Mouse (Mus musculus) macrophage (primary cell): ENCODE measurements around the gene Zc2hc1c. TPM values are rescaled to one million over a fixed set of nuclear protein-coding genes. Genes with fewer than 3 reads are reported as not detected.
"Not testable (repeated sequence)": the region's sequence is repeated elsewhere in the genome, so short reads cannot be mapped to it uniquely, and the experiment has no call there.

Experiments used
- H3K27ac ChIP-seq: fragments of 350-480 bp; formaldehyde crosslinking; 2 replicates; pipeline ENCODE4 v1.9.0; 2021
- H3K36me3 ChIP-seq: fragments of 350-480 bp; formaldehyde crosslinking; 2 replicates; pipeline ENCODE4 v1.9.0; 2021; ENCODE audit errors: inconsistent target
- H3K4me3 ChIP-seq: fragments of 350-480 bp; formaldehyde crosslinking; 2 replicates; pipeline ENCODE4 v1.9.0; 2021; ENCODE audit errors: inconsistent target
- H3K79me2 ChIP-seq: fragments of 350-480 bp; formaldehyde crosslinking; 2 replicates; pipeline ENCODE4 v1.9.0; 2021; ENCODE audit errors: inconsistent target
- WGBS: methylation state at CpG from one replicate; pipeline ENCODE4 v1.1.7; 2026; ENCODE audit warnings: inconsistent platforms; ENCODE audit not compliant: missing documents; 5-methylcytosine and 5-hydroxymethylcytosine counted together
- polyA plus RNA-seq: library from polyadenylated mRNA; stranded (reverse); fragments of 250-400 nt; gene quantifications from 3 replicates; pipeline ENCODE4 v1.2.4, GENCODE M21; 2018; ENCODE audit warnings: inconsistent platforms

Zc2hc1c gene
- polyA plus RNA-seq, 1 experiment from 2014 or later = not detected

- Histone ChIP-seq H3K4me3 (no peak overlapping the region), H3K27ac (no peak overlapping the region), H3K36me3 (no peaks in the 10 kb centered on the region), H3K79me2 (no peaks in the 10 kb centered on the region)
- WGBS = 92% methylated on average over 5 of the region's 5 CpGs
These were observed 12.1 kb upstream of the Zc2hc1c start for GRCm38 (mm10) chr12:85276273-85276672.

GRCm38 (mm10) chr12:85278919-85279318 is 9.5 kb upstream of the Zc2hc1c start:
- H3K79me2 ChIP-seq = no peaks in the 10 kb centered on the region
- H3K4me3 ChIP-seq = no peak overlapping the region
- H3K36me3 ChIP-seq = no peaks in the 10 kb centered on the region
- 92% methylated on average over 9 of the region's 10 CpGs for WGBS
- no peak overlapping the region for H3K27ac ChIP-seq

DNA sequence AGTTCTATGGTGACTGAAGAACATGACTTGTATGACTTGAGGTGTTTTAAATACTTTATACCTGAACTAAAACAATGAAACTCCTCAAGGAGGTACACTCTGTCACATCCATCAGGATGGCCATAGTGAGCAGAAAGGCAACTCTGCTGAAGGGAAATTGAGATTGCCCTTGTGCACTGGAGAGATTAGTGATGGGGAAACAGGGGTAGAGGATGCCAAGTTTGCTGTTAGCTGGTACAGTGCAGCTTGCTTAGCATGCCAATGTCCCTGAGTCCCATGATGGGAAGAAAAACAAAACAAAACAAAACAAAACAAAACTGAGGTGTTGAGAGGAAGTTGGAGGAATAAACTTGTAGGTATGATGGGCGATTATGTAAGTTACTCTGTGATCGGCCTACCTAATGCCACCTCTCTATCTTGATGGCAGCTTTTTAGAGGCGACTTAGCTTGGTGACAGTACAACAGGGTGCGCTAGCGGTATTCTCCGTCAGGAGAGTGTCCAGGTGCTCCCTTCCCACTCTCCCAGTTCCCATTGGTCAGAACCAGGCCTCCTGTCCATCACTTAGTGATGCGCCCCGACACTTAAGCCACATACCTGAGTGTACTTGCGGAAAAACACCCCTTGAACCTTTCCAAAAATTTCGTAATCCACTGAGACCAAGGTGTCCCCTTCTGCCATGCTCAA is 8.9 kb upstream of the Zc2hc1c start:
- peak overlapping the region; percentile 96 for H3K4me3 ChIP-seq
- H3K79me2 ChIP-seq = no peaks in the 10 kb centered on the region
- peak overlapping the region; percentile 64 for H3K27ac ChIP-seq
- H3K36me3 ChIP-seq = no peaks in the 10 kb centered on the region
- 2% methylated on average over 10 of the region's 10 CpGs for WGBS

- under 1% methylated on average over 31 of the region's 31 CpGs for WGBS
- Histone ChIP-seq H3K27ac (peak overlapping the region; percentile 64), H3K36me3 (no peaks in the 10 kb centered on the region), H3K79me2 (no peaks in the 10 kb centered on the region), H3K4me3 (peak overlapping the region; percentile 96)
These were observed 8.1 kb upstream of the Zc2hc1c start for GRCm38 (mm10) chr12:85280105-85280844.

- Histone ChIP-seq H3K79me2 (no peaks in the 10 kb centered on the region), H3K36me3 (no peaks in the 10 kb centered on the region), H3K27ac (no peak overlapping the region), H3K4me3 (peak overlapping the region; percentile 96; the same call in 1 of the 2 replicates)
- WGBS = 82% methylated on average over 7 of the region's 12 CpGs
These were observed 7.3 kb upstream of the Zc2hc1c start for GRCm38 (mm10) chr12:85280845-85281651.

DNA sequence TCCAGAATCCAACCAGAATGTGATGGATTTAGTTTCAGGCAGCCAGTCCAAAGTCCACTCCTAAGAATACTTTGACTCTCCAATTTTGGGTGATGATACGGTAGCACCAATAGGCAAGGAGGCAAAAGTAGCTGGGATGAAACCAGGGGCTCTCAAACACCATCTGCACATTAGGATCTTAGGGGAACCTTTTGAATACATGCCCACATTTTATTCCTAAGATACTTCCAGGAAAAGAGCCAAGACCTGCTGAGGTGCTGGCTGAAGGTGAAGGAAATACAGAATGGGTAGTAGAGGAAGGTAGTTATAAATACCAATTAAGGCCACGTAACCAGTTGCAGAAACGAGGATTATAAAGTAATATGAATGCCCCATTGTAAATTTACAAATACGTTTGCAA is 6.6 kb upstream of the Zc2hc1c start:
- not testable (repeated sequence) for H3K36me3 ChIP-seq, H3K27ac ChIP-seq, H3K79me2 ChIP-seq, H3K4me3 ChIP-seq
- 100% methylated on average over 1 of the region's 4 CpGs for WGBS

- Histone ChIP-seq H3K79me2 (no peaks in the 10 kb centered on the region), H3K4me3 (no peak overlapping the region), H3K27ac (no peak overlapping the region), H3K36me3 (no peaks in the 10 kb centered on the region)
- WGBS = 24% methylated on average over 6 of the region's 8 CpGs
These were observed 4.1 kb upstream of the Zc2hc1c start for GRCm38 (mm10) chr12:85284331-85284730.

DNA sequence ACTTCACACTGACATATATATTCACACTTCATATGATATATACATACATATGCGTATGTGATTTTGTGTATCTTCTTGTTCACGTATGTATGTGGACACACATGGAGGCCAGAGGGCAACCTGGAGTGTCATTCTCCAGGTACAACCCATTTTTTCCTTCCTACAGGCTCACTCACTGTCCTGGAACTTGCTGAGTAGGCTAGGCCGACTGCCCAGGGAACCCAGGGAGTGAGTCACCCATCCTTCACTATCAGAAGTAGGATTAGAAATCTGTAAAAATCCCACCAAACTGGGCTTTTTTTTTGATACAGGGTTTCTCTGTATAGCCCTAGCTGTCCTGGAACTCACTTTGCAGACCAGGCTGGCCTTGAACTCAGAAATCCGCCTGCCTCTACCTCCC is 3.4 kb upstream of the Zc2hc1c start:
- Histone ChIP-seq H3K79me2 (no peaks in the 10 kb centered on the region), H3K4me3 (no peak overlapping the region), H3K27ac (no peak overlapping the region), H3K36me3 (no peaks in the 10 kb centered on the region)
- 90% methylated on average over 3 of the region's 4 CpGs for WGBS

- WGBS = 42% methylated on average over 5 of the region's 5 CpGs
- H3K79me2 ChIP-seq = no peaks in the 10 kb centered on the region
- H3K4me3 ChIP-seq = no peak overlapping the region
- H3K36me3 ChIP-seq = no peaks in the 10 kb centered on the region
- H3K27ac ChIP-seq = no peak overlapping the region
These were observed 1.4 kb upstream of the Zc2hc1c start for GRCm38 (mm10) chr12:85286941-85287340.

DNA sequence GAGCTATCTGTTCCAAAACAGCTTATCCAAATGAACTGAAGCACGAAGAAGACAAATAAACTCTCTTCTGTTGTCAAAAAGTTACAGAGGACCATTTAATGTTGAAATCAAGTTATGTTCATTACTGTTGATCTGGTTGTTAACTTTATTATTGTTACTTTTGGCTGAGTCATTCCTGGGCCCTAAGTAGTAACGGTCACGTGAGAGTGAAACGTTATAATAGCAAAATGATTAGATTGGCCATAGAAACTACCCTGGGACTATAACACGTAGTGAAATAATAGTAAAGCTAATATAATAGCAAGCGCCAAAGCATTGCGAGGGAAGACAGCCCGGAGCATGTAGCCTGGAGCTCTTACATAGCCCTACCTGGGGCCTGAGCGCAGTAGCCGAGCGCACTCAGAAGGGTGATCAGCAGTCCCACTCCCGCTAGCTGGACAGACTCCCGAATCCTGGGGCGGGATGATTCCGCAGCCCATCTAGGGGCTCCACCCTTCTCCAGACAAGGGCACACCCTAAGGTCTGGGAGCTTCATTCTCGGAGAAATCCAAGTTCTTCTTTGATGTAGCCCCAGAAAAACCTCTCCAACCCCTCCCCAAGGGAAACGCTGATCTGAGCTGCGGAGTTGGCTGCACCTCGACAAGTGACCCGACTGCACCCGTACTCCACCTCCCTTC is 444 bp upstream of the Zc2hc1c start, which contains the start of gene Acyp1:
Gene Acyp1 (minus strand): TSS at position 630 of the 677 bp plus-strand sequence.
- Histone ChIP-seq H3K27ac (no peak within 1 kb of the TSS), H3K79me2 (no peaks in the 10 kb centered on the region), H3K36me3 (no peaks in the 10 kb centered on the region), H3K4me3 (peak within 1 kb of the TSS; percentile 54)
- WGBS = 11% methylated on average over 17 of the region's 21 CpGs

DNA sequence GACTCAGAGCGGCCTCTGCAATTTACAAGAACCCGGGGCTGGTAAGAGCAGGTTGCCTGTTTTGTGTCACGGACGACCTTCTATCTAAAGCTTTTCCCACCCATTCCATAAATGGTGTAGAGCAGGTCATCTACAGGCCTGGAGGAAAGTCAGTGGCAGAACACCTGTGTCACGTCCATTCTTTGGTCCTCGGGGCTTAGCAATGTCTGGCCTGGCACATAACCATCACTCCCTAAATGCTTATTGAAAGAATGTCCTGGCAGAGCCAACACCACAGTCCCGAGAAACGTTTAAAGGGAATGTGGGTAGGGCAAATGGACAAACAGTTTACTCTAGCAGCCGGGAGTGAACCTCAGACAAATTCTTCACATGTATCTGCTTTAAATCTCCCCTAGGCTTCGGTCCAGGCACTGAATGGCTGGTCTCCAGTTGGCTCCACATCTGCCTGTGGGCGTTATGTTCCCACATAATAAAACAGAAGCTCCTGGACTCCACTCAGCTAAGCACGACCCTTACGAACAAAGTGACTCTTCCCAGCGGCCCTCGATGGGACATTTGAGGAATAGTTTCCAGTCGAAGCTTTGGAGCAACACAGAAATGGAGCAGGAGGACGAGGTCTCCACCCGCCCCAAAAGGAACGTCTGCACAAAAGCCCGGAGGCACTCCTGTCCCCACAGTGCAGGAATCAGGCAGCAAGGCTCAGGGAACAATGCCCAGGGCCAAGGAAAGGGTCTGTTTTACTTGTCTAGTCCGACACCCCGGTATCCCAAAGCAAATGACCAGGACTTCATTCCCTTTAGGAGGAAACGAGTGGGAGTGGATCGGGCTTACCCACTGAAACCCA is 988 bp downstream of the Zc2hc1c start:
- Histone ChIP-seq H3K79me2 (no peaks in the 10 kb centered on the region), H3K36me3 (no peaks in the 10 kb centered on the region), H3K4me3 (no peak overlapping the region), H3K27ac (no peak overlapping the region)
- WGBS = 82% methylated on average over 23 of the region's 24 CpGs

GRCm38 (mm10) chr12:85290633-85291032 is 2.2 kb downstream of the Zc2hc1c start:
- H3K36me3 ChIP-seq = no peaks in the 10 kb centered on the region
- H3K79me2 ChIP-seq = no peaks in the 10 kb centered on the region
- no peak overlapping the region for H3K4me3 ChIP-seq
- H3K27ac ChIP-seq = no peak overlapping the region
- WGBS = 91% methylated on average over 10 of the region's 10 CpGs

GRCm38 (mm10) chr12:85291541-85291940 is 3.1 kb downstream of the Zc2hc1c start:
- Histone ChIP-seq H3K27ac (no peak overlapping the region), H3K4me3 (no peak overlapping the region), H3K79me2 (no peaks in the 10 kb centered on the region), H3K36me3 (no peaks in the 10 kb centered on the region)

DNA sequence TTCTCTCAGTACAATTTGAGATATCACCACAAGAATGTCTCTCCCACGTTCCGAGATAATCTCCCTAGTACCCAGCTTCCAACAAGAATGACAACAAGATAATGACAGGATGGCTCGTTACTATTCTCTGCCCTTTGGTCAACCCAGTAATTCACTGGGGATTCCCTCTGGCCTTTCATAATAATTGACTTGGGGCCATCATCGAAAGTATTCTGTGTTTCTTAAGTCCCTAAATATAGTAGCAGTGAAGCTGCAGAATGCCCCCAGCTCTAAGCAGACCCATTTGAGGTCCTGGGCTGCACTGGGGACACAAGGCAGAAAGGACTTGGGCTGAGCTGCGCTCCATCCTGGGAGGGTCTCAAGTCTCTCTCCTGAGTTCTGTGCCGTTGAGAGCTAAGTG is 3.9 kb downstream of the Zc2hc1c start:
- 91% methylated on average over 6 of the region's 6 CpGs for WGBS
- no peak overlapping the region for H3K27ac ChIP-seq
- no peak overlapping the region for H3K4me3 ChIP-seq
- H3K36me3 ChIP-seq = no peaks in the 10 kb centered on the region
- no peaks in the 10 kb centered on the region for H3K79me2 ChIP-seq
